Mouse (Mus musculus): Measurements from ENCODE around the gene Scn8a. TPM values are rescaled to one million over a fixed set of nuclear protein-coding genes. Genes with fewer than 3 reads are reported as not detected.

Gene Scn8a
- total RNA-seq, 1 experiment from 2014 or later = not detected

DNA sequence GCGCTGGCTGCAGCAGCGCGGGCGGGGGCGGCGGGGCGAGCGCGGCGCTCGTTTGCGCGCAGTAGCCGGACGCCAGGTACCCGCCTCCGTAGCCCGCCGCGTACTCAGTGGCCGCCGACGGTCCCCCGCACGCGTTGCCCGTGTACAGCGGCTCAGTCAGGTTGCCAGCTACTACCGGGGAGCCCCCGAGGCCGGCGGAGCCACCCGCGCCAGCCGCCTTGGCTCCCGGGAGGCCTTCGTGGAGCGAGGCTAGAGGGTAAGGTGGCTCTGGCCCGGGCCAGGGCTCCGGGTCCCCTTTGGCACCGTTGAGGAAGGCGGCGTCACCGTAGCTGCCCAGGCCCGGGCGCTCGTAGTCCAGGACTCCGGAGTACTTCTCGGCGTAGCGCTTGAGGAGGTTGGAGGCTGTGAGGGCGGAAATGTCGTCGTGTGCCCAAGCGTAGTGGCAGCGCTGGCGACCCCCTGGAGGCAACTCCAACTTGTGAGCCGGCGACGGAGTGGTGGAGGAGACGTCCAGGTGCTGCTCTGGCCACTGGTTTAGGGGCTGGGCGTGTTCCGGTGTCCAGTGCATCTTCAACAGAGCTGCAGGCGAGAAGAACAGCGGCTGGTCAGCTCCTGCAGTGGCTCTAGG lies 184.3 kb downstream of the Scn8a start:
- no peak for ATAC-seq (replicated peaks; ENCODE audit: insufficient number of reproducible peaks, low FRiP score, low TSS enrichment, poor library complexity, severe bottlenecking)

DNA sequence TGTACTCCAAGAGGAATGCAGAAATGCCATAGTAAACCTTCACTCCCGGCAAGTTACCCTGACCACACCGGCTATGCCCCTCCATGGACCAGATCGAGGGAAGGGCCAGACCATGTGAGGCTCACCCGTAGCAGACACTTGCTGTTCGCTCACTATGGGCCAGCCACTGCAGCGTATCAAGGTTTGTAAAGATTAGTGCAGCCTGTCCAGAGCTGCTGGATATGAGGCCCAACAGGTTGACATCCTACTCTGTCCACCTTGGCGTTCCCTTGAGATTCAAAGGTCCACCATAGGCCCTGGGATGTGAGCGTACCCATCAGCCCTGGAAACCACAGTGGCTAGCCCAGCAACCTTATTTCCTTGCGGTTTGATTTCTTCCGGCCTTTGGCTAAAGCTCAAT lies 184.9 kb downstream of the Scn8a start:
- ATAC-seq (replicated peaks; ENCODE audit: insufficient number of reproducible peaks, low FRiP score, low TSS enrichment, poor library complexity, severe bottlenecking) = no peak

DNA sequence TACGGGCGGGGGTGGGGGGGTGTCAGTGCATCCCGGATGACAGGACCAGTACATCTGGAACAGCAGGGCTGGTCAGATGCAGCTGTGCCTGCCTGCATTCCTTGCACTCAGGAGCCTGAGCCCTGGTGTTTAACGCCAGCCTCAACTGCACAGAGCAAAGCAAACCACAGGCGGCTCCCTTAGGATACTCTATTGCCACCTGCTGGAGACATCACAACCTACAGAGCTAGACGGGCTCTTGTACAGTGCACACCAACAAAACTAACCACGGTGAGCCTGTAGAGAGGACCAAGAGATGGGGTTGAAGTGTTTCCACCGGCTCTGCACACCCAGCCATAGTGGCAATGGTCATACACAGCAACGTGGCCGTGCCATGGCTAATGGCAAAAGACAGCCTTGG lies 186.6 kb downstream of the Scn8a start:
- ATAC-seq (replicated peaks; ENCODE audit: insufficient number of reproducible peaks, low FRiP score, low TSS enrichment, poor library complexity, severe bottlenecking) = no peak

DNA sequence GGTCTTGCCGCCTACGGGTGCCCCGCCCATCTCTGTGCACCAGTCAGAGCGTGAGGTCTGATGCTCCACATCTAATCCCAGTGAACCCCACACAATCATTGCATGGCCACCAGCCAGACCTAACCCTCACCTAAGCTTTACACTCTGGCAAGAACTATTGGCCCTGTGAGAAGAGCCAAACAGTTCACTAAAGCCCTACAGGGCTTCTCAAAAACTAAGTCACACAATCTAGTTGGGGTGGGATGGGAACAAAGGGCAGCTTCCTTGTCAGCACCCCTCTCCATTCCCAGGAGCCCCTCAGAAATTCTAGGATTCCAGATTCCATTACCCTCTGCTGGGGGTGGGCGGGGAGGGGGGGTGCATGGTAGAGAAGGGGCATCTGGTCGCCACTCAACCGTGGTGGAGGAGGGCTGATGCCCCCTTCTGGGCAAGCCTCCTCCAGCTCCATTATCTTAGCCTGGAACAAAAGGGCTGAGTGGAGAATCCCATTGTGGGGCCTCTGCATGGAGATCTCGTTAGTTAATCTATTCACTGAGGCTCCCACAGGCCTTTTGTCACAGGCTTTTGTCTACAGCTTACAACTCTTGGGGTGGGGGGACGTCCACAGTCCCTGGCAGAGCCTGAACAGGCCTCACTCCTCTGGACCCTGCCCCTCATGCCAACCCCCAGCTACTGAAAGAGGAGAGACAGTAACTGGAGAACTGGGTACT lies 190.1 kb downstream of the Scn8a start:
- ATAC-seq (replicated peaks; ENCODE audit: insufficient number of reproducible peaks, low FRiP score, low TSS enrichment, poor library complexity, severe bottlenecking) = no peak

DNA sequence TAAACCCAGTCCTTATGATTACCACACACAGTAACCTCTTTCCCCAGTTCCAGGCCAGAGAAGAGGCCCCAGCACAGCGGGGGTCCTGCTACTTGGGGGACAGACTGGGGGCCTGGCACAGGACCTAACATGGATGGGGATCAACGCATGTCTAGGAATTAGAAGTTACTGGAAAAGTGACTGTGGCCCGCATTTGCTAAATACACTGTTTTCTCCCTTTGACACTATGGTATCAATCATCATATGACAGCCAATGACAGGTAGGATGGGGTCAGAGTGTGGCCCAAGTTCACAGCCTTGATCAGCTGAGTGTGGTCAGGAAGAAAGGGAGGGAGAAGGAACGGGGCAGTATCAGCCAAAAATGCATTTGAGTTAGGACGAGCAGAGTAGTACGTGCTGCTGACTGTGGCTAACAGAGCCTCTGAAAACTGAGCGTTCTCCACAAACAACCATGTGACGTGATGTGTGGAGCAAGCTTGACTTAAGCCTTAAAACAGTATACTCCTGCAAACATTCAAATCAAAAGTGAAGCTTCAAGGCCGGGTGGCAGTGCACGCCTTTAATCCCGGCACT lies 190.7 kb downstream of the Scn8a start:
- no peak for ATAC-seq (replicated peaks; ENCODE audit: insufficient number of reproducible peaks, low FRiP score, low TSS enrichment, poor library complexity, severe bottlenecking)

DNA sequence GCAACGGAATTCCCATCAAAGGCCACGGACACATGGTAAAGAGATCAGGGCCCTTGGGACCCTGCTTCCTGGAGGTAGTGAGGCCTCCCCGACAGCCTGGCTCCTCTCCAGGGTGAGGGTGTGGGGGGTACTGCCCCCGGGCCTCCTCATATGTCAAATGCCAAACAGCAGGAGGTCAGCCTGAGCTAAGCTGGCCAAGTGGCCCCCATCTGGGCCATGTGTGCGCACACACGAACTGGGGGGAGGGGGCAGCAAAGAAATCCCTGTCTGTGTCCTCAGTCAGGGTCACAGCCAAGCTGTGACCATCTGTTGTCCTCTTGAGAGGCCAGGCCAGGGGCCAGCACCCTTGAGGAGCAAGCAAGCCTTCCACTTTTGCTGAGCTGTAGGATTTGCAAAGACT lies 195.4 kb downstream of the Scn8a start:
- no peak for ATAC-seq (replicated peaks; ENCODE audit: insufficient number of reproducible peaks, low FRiP score, low TSS enrichment, poor library complexity, severe bottlenecking)

DNA sequence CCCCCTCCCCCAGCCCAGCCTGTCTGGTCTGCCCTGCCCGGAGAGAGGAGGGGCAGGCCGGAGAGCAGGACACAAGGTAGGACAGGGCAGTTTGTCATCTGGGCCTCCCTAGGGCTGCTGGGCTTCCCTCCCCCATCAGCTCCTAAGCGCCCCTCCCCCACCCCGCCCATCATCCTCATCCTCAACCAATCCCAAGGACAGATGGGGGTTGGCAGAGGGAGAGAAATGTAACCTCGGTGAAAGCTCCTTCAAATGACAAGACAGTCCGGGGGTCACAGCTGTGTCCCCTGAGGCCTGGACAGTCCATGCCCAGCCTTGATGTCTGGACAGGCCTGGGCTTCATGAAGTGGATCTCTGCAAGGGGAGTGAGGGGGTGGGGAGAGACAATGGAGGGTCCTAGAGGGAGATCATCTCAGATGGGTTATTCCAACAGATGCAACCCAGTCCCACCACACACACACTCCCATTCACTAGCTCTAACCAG lies 196.7 kb downstream of the Scn8a start:
- ATAC-seq (replicated peaks; ENCODE audit: insufficient number of reproducible peaks, low FRiP score, low TSS enrichment, poor library complexity, severe bottlenecking) = no peak

DNA sequence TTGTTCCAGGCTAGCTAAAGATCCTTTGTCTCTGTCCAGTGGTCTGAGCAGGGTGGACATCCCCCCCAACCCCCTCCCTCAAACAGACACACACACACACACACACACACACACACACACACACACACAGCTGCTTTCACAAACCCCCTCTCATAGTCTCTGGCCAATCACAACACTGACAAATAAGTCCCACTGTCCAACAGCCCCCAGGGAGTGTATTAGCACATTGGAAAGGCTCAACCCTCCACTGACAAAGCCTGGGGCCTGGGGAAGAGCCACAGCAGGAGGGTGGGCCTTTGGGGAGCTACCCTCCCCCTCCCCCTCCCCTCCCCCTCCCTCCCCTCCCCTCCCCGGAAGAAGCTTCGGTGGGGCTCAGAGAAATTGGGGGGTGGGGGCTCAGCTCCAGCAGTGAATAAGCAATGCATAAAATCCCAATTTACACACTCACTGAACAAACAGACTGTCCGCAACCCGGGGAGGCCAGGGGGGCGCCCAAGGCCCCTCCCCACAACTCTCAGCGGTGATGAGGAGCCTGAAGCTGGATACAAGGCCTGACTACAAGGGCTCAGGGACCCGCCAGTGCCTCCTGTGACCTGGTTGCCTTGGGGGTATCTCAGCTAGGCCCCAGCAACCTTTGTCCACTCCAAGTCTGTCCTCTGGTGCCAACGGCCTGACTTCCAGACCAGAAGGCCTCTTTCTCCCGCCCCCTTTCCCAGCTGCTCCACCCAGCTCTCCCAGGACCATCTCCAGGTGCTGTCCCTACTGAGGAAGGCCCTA lies 197.4 kb downstream of the Scn8a start:
- no peak for ATAC-seq (replicated peaks; ENCODE audit: insufficient number of reproducible peaks, low FRiP score, low TSS enrichment, poor library complexity, severe bottlenecking)

DNA sequence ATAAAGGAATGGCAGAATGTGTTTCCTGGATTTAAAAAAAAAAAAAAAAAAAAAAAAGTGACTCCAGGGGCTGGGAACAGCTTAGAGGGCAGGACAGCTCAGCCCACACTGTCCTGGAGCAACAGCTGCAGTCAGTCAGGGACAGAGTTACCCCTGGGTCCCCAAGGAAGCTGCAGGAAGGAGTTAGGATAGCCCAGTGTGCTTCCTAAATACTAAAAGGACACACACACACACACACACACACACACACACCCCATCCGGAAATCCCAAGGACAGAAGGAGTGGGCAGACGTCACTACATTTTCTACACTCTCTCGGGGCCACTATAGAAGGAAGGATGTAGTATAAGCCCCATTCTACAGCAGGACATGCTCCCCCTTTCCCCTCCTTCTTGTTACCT lies 198.4 kb downstream of the Scn8a start:
- ATAC-seq (replicated peaks; ENCODE audit: insufficient number of reproducible peaks, low FRiP score, low TSS enrichment, poor library complexity, severe bottlenecking) = no peak

DNA sequence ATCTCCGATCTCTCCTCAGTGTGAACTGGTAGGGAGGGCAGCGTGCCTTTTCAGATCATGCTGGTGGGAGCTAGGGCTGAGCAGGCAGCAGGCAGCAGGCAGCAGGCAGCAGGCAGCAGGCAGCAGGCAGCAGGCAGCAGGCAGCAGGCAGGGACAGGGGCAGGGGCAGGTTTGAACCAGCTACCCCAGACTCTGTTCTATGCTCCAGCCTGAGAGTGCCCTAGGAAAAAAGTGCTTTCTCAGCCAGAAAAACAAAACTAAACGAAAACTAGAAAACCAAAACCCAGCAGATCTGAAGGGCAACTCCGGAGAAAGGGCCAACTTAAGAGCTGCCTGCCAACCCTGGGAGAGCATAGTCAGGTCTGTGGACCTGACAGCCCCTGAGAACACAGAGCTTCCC lies 199.0 kb downstream of the Scn8a start:
- no peak for ATAC-seq (replicated peaks; ENCODE audit: insufficient number of reproducible peaks, low FRiP score, low TSS enrichment, poor library complexity, severe bottlenecking)

DNA sequence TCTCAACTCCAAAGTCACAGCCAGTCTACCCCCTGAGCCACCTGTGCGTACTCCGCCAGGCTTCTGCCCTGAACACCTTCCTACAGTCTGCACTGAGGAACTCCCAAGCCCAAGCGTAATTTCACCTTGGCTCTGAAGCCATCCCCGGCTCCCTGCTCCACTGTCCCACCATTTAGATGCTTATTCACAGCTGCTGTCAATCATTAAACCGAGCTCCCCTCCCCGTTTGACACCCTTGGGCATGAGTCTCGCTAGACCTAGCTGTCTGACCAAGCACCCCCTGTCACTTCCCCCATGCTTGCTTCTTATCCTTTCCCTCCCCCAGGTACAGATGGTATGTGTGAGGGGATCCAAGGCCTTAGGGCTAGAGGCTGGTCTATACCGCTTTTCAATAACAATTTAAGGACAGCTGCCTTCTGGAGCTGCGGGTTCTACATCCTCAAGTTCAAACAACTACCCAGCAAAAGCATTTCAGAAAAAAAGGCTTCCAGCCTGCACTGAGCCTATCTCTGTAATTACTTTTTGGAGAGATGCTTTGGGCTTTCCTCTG lies 200.1 kb downstream of the Scn8a start:
- ATAC-seq (replicated peaks; ENCODE audit: insufficient number of reproducible peaks, low FRiP score, low TSS enrichment, poor library complexity, severe bottlenecking) = no peak

DNA sequence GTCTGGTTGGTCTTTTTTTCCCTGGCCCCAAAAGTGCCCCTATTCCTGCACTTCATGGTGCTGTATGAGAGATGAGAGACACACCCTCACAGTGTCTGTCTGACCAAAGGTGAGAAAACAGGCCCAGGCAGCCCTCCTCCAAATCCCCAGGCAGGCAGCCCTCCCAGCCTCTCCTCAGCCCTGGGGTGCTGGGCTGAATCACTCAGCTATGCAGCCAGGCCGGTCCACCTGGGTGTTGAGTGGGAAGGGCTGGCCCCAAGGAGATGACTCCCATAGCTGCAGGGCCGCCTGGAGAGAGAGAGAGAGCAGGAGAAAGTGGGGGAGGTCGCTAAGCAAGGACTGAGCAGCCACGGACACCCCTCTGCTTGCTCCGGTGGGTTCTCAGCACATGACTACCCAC lies 201.1 kb downstream of the Scn8a start:
- ATAC-seq (replicated peaks; ENCODE audit: insufficient number of reproducible peaks, low FRiP score, low TSS enrichment, poor library complexity, severe bottlenecking) = no peak

DNA sequence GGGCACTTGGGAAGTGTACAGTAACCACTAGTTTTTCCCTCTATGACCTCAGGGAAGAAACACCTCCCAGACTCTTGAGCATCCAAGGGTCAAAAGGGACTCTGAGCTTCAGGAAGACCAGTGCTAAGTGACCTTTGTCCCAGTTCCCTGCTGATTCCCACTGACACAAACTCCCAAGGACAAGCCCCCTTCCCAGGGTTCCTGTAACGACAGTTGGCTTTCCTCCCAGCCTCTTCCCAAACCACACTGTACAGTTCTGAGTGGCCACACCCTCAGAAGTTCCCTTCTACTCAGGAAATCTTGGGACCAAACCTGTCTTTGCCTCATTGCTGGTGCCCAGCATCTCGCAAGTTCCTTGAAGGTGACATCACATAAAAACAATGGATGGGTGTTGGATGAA lies 203.1 kb downstream of the Scn8a start:
- ATAC-seq (replicated peaks; ENCODE audit: insufficient number of reproducible peaks, low FRiP score, low TSS enrichment, poor library complexity, severe bottlenecking) = no peak

DNA sequence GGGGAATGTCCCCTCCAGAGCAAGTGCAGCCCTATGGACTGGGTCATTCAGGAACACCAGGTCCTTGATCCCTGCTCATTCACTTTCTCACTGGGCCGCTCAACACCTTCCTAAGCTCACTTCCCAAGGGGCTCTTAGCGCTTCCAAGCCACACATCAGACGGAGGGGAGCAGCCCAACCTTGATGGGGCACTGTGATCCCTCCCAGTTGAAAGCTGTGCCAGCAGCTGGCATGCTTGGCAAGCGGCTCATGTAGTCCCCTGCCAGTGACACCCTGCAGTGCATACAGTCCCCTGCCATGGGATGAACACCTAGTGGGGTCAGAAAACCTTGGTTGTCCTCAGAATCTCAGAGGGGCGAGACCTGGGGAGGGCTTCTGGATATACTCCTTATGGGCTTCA lies 204.4 kb downstream of the Scn8a start:
- ATAC-seq (replicated peaks; ENCODE audit: insufficient number of reproducible peaks, low FRiP score, low TSS enrichment, poor library complexity, severe bottlenecking) = no peak

DNA sequence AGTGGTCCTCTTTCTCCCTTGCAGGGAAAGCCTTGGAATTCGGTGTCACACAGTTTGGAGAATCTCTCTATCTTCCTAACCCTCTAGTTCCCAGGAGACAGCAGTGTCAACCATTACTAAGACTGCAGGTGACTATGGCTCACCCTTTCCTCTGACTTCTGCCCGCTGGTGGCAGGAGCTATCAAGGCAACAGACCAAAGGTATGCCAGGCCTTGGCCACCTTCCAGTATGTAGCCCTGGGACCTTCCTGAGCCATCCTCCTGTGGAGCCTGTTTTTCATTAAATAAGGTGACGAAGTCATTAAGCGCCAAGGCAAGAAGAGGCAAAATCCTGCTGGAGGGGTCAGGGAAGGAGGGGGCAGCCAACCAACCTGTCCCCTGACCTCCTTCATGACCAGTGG lies 205.5 kb downstream of the Scn8a start:
- ATAC-seq (replicated peaks; ENCODE audit: insufficient number of reproducible peaks, low FRiP score, low TSS enrichment, poor library complexity, severe bottlenecking) = no peak

DNA sequence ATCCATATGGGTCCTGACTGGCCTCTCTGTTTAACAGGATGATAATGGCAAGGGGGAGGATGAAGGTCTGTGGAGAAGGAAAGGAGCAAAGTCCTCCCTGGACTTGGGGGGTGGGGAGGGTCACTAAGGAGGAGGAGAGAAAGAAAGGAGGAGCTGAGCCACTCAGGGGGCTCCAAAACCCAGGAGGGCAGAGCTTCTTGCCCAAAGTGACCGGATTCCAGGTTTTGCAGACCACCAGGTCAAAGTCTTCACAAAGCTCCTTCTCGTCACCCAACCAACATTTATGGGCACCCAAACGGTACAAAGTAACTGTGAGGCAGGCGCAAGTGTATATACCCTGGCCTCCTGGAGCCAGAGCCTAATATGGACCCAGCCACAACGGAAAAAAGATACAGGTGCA lies 206.0 kb downstream of the Scn8a start:
- no peak for ATAC-seq (replicated peaks; ENCODE audit: insufficient number of reproducible peaks, low FRiP score, low TSS enrichment, poor library complexity, severe bottlenecking)

DNA sequence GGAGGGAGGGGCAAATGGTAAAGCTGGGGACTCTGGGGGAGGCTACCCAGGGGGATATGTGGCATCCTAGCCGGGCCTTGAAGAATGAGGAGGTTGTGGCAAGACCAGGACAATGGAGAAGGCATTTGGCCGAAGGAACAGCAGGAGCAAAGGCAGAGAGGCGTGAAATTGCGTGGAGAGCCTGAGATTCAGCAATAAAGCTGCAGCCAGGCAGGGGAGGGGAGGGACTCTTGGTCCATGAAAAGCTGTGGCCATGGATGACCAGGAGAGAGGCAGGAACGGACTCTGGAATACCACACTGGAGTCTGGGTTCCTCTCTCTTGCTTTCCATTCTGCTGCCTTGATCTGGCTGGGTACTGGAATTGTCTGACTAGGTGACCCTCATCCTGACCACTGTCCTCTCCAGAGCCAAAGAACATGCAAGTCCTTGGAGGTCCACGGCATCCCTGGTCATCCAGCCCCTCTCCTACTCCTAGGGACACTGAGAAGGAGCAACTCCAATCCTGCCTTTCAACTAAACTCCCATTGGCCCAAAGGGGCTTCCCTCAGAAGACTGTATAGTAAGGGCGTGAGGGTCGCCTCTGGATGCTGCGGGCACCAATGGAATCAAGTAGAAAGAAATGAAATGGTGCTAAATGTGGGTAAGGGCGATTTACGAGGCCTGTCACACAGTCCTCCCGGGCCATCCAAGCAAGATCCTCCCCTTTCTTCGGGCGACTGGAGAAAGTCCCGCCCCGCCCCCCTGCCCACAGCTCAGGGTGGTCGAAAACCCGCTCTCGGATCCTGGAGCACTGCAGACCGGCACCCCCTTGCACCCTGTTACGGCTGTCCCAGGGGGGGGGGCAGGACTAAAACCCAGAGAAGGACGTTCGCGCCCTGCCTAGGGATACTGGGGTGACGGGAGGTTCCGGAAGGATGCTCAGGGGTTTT lies 206.7 kb downstream of the Scn8a start:
- ATAC-seq (replicated peaks; ENCODE audit: insufficient number of reproducible peaks, low FRiP score, low TSS enrichment, poor library complexity, severe bottlenecking) = no peak
